21 mouse cellular contexts compared by ENCODE assay signal in the genomic region with DNA sequence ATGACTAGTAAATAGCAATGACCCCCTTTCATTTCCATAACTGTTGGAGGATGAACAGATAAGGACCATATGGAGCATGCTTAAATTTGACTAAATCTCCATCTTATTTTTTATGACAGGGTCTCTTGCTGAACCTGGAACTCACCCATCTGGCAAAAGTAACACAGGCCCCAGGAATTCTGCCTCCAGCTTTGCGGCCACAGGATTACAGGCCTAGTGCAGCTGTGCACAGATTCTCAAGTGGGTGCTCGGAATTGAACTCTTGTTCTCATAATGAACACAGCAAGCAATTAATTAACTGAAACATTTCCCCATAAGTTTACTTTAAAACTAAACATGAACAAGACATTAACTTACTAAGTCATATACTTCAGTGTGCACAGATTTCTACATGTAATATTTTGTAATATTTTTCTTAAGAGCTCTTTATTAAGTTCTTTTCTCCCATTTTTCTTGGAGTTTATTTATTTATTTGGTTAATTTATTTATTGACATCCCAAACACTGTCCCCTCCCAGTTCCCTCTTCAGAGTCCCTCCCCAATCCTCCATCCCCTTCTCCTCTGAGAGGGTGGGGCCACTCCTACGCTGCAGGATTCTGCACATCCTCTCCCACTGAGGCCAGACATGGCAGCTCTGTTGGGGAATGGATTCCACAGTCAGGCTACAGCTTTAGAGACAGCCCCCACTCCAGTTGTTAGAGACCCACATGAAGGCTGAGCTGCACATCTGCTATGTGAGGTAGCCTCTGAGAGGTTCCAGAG. TPM values are rescaled to one million over a fixed set of nuclear protein-coding genes. Genes with fewer than 3 reads are reported as not detected.
DNase-seq lines count a peak whose midpoint lies in the region; ATAC-seq and TF ChIP-seq lines count a peak whose summit lies in the region.
"Had no signal": no experiment of that assay in that cellular context is flagged by ENCODE, and none has a peak within 500 bp of the region (broad histone marks: within the 10 kb centered on the region; RNA-seq: fewer than 3 reads in every experiment).

No protein-coding gene starts in this region.

- H3K36me3 ChIP-seq in intestine, embryonic 15.5 days, result no peaks in the 10 kb centered on the region
- H3K36me3 ChIP-seq in intestine, postnatal 0 days (ENCODE audit: control insufficient read depth, insufficient read depth), result no peaks in the 10 kb centered on the region
- peaks cover 9% of the 10 kb centered on the region for H3K36me3 ChIP-seq in limb, embryonic 13.5 days
- no peaks in the 10 kb centered on the region for H3K36me3 ChIP-seq in limb, embryonic 10.5 days
- no peaks in the 10 kb centered on the region for H3K36me3 ChIP-seq in intestine, embryonic 16.5 days (ENCODE audit: control insufficient read depth, insufficient read depth, low read length)
- H3K36me3 ChIP-seq: G1E had no signal

- no peak overlapping the region for H3K9ac ChIP-seq in intestine, embryonic 15.5 days
- H3K9ac ChIP-seq in intestine, postnatal 0 days (ENCODE audit: low read depth, low read length), result no peak overlapping the region
- H3K9ac ChIP-seq in limb, embryonic 13.5 days, result no peak overlapping the region
- H3K9ac ChIP-seq in intestine, embryonic 16.5 days (ENCODE audit: low read depth, low read length), result no peak overlapping the region

- H3K27ac ChIP-seq in intestine, embryonic 15.5 days, result no peak overlapping the region
- H3K27ac ChIP-seq in intestine, postnatal 0 days (ENCODE audit: low read depth, low read length), result no peak overlapping the region
- no peak overlapping the region for H3K27ac ChIP-seq in limb, embryonic 13.5 days
- no peak overlapping the region for H3K27ac ChIP-seq in limb, embryonic 10.5 days
- no peak overlapping the region for H3K27ac ChIP-seq in intestine, embryonic 16.5 days (ENCODE audit: low read length)

- no peak overlapping the region for H3K4me2 ChIP-seq in intestine, embryonic 15.5 days (replicated peaks)
- H3K4me2 ChIP-seq in intestine, postnatal 0 days (replicated peaks; ENCODE audit: low read depth), result no peak overlapping the region
- no peak overlapping the region for H3K4me2 ChIP-seq in limb, embryonic 13.5 days (replicated peaks)
- no peak overlapping the region for H3K4me2 ChIP-seq in intestine, embryonic 16.5 days (ENCODE audit: low read depth, low read length)

- WGBS in intestine, embryonic 15.5 days, result 68% methylated on average over 3 of the region's 3 CpGs
- WGBS in intestine, postnatal 0 days, result 75% methylated on average over 3 of the region's 3 CpGs
- WGBS in limb, embryonic 13.5 days, result 65% methylated on average over 3 of the region's 3 CpGs
- WGBS in limb, embryonic 10.5 days, result 83% methylated on average over 3 of the region's 3 CpGs
- WGBS in intestine, embryonic 16.5 days, result 69% methylated on average over 3 of the region's 3 CpGs

- DNase-seq in limb, embryonic 10.5 days (ENCODE audit: low spot score), result no peak
- DNase-seq in urinary bladder, postnatal 14 days (ENCODE audit: low spot score), result no peak
- DNase-seq: adrenal gland, adult 2 months; adrenal gland, adult 8-10 months; adrenal gland, postnatal 10 days; adrenal gland, postnatal 14 days; adrenal gland, postnatal 25 days; adrenal gland, postnatal 36 days; B cell, adult 2 months; cerebellum, adult 11 months; cerebellum, adult 11-12 months; cerebellum, adult 18-20 months had no signal

- peak; percentile 66 for ATAC-seq in intestine, embryonic 15.5 days
- no peak for ATAC-seq in intestine, postnatal 0 days
- ATAC-seq in limb, embryonic 13.5 days (ENCODE audit: low FRiP score, low read depth), result 0 out of 2 replicates have a peak, but pooled peaks have one; percentile 44
- peak; percentile 65; the same call in 1 of the 2 replicates for ATAC-seq in intestine, embryonic 16.5 days
- ATAC-seq: activated CD4-positive, CD25-positive, alpha-beta regulatory T cell, adult 4 months; CD4-positive, CD25-positive, alpha-beta regulatory T cell, adult 4 months; Patski had no signal

- H3K4me1 ChIP-seq in intestine, embryonic 15.5 days (replicated peaks), result no peaks in the 10 kb centered on the region
- no peaks in the 10 kb centered on the region for H3K4me1 ChIP-seq in intestine, postnatal 0 days (replicated peaks; ENCODE audit: control insufficient read depth, insufficient read depth, low read length)
- H3K4me1 ChIP-seq in limb, embryonic 13.5 days, result no peaks in the 10 kb centered on the region
- no peaks in the 10 kb centered on the region for H3K4me1 ChIP-seq in limb, embryonic 10.5 days
- H3K4me1 ChIP-seq in intestine, embryonic 16.5 days (ENCODE audit: control insufficient read depth, insufficient read depth, low read length), result no peaks in the 10 kb centered on the region

- no peak for TF ChIP-seq CTCF in intestine, postnatal 0 days (IDR thresholded peaks at IDR 0.05; ENCODE audit: low read depth)

- H3K9me3 ChIP-seq in intestine, embryonic 15.5 days, result no peaks in the 10 kb centered on the region
- no peaks in the 10 kb centered on the region for H3K9me3 ChIP-seq in intestine, postnatal 0 days (ENCODE audit: control insufficient read depth)
- no peaks in the 10 kb centered on the region for H3K9me3 ChIP-seq in limb, embryonic 13.5 days
- H3K9me3 ChIP-seq in limb, embryonic 10.5 days (replicated peaks), result no peaks in the 10 kb centered on the region
- no peaks in the 10 kb centered on the region for H3K9me3 ChIP-seq in intestine, embryonic 16.5 days (ENCODE audit: control insufficient read depth, low read length)
- H3K9me3 ChIP-seq: G1E had no signal

- H3K4me3 ChIP-seq in intestine, embryonic 15.5 days (replicated peaks), result no peak overlapping the region
- no peak overlapping the region for H3K4me3 ChIP-seq in intestine, postnatal 0 days (ENCODE audit: low read depth, low read length)
- no peak overlapping the region for H3K4me3 ChIP-seq in limb, embryonic 13.5 days
- H3K4me3 ChIP-seq in limb, embryonic 10.5 days, result no peak overlapping the region
- no peak overlapping the region for H3K4me3 ChIP-seq in intestine, embryonic 16.5 days (ENCODE audit: low read length)

- H3K27me3 ChIP-seq in intestine, embryonic 15.5 days (replicated peaks), result no peaks in the 10 kb centered on the region
- H3K27me3 ChIP-seq in intestine, postnatal 0 days (replicated peaks; ENCODE audit: control insufficient read depth, insufficient read depth, low read length), result no peaks in the 10 kb centered on the region
- no peaks in the 10 kb centered on the region for H3K27me3 ChIP-seq in limb, embryonic 13.5 days
- H3K27me3 ChIP-seq in limb, embryonic 10.5 days (ENCODE audit: low read depth, poor library complexity, severe bottlenecking), result no peaks in the 10 kb centered on the region
- no peaks in the 10 kb centered on the region for H3K27me3 ChIP-seq in intestine, embryonic 16.5 days (replicated peaks; ENCODE audit: control insufficient read depth, insufficient read depth, low read length)
- H3K27me3 ChIP-seq: CH12.LX, Patski had no signal

RNA-seq across cellular contexts. Expression of gene Txndc16, which starts 43.9 kb away (rescaled TPM):
- 10.4 and 11.7 TPM in 2 replicates for polyA plus RNA-seq in intestine, embryonic 15.5 days (2015; fragmentation: Nextera tagmentation; extraction: Ambion mirVana)
- 4.2 and 5.2 TPM in 2 replicates for polyA plus RNA-seq in intestine, postnatal 0 days (2015; fragmentation: Nextera tagmentation; extraction: Ambion mirVana)
- 18.0 and 18.9 TPM in 2 replicates for polyA plus RNA-seq in limb, embryonic 13.5 days (2015; fragmentation: Nextera tagmentation; extraction: Ambion mirVana)
- polyA plus RNA-seq in limb, embryonic 10.5 days (2016; fragmentation: Nextera tagmentation; extraction: Ambion mirVana), result 8.9 and 10.6 TPM in 2 replicates
- 10.3 and 11.5 TPM in 2 replicates for polyA plus RNA-seq in intestine, embryonic 16.5 days (2015; fragmentation: Nextera tagmentation; extraction: Ambion mirVana)

RNA-seq across cellular contexts. Expression of gene Gpr137c, which starts 44.5 kb away (rescaled TPM):
- polyA plus RNA-seq in intestine, embryonic 15.5 days (2015; fragmentation: Nextera tagmentation; extraction: Ambion mirVana), result 1.4 and 1.5 TPM in 2 replicates
- polyA plus RNA-seq in intestine, postnatal 0 days (2015; fragmentation: Nextera tagmentation; extraction: Ambion mirVana), result 1.4 and 2.0 TPM in 2 replicates
- 3.8 and 4.0 TPM in 2 replicates for polyA plus RNA-seq in limb, embryonic 13.5 days (2015; fragmentation: Nextera tagmentation; extraction: Ambion mirVana)
- polyA plus RNA-seq in limb, embryonic 10.5 days (2016; fragmentation: Nextera tagmentation; extraction: Ambion mirVana), result 1.3 and 2.1 TPM in 2 replicates
- 0.82 and 0.93 TPM in 2 replicates for polyA plus RNA-seq in intestine, embryonic 16.5 days (2015; fragmentation: Nextera tagmentation; extraction: Ambion mirVana)
- polyA plus RNA-seq: G1E had no signal

RNA-seq across cellular contexts. Expression of gene Ero1l, which starts 54.6 kb away (rescaled TPM):
- polyA plus RNA-seq in intestine, embryonic 15.5 days (2015; fragmentation: Nextera tagmentation; extraction: Ambion mirVana), result 56.1 and 73.9 TPM in 2 replicates
- 96.3 and 96.6 TPM in 2 replicates for polyA plus RNA-seq in intestine, postnatal 0 days (2015; fragmentation: Nextera tagmentation; extraction: Ambion mirVana)
- 30.2 and 32.7 TPM in 2 replicates for polyA plus RNA-seq in limb, embryonic 13.5 days (2015; fragmentation: Nextera tagmentation; extraction: Ambion mirVana)
- 31.6 and 33.6 TPM in 2 replicates for polyA plus RNA-seq in limb, embryonic 10.5 days (2016; fragmentation: Nextera tagmentation; extraction: Ambion mirVana)
- polyA plus RNA-seq in intestine, embryonic 16.5 days (2015; fragmentation: Nextera tagmentation; extraction: Ambion mirVana), result 74.5 and 77.6 TPM in 2 replicates
